Mouse (Mus musculus): ENCODE results near the gene Slc5a4a. TPM values are rescaled to one million over a fixed set of nuclear protein-coding genes. Genes with fewer than 3 reads are reported as not detected.

Gene Slc5a4a
- polyA plus RNA-seq (2012; rRNA removed) = 0.06 TPM in 2 replicates

GRCm38 (mm10) chr10:76147278-76147677 is at the start of gene Slc5a4a:
TSS of gene Slc5a4a (plus strand) at chr10:76147451.

GRCm38 (mm10) chr10:76110861-76111260 is 36.4 kb upstream of the Slc5a4a start, which contains the start of gene Slc5a4b:
TSS of gene Slc5a4b (minus strand) at chr10:76110961.

GRCm38 (mm10) chr10:76237341-76238225 is 90.3 kb downstream of the Slc5a4a start, which contains the start of gene Prmt2:
TSS of gene Prmt2 (minus strand) at chr10:76237865.

Other genes with a start within 250 kb of the Slc5a4a start
- gene Smarcb1, start 225.8 kb upstream of the Slc5a4a start, polyA plus RNA-seq (2012; rRNA removed) = 25.7 and 31.4 TPM in 2 replicates
- 47.5 and 59.7 TPM in 2 replicates for gene Chchd10, start 214.3 kb upstream of the Slc5a4a start, polyA plus RNA-seq (2012; rRNA removed)
- gene Mmp11, start 211.0 kb upstream of the Slc5a4a start, polyA plus RNA-seq (2012; rRNA removed) = 1.3 and 1.8 TPM in 2 replicates
- 20.8 and 25.9 TPM in 2 replicates for gene Gm867, start 206.8 kb upstream of the Slc5a4a start, polyA plus RNA-seq (2012; rRNA removed)
- 0.52 and 1.2 TPM in 2 replicates for gene Vpreb3, start 204.4 kb upstream of the Slc5a4a start, polyA plus RNA-seq (2012; rRNA removed)
- 0.03 and 0.05 TPM in 2 replicates for gene Gm5134, start 192.9 kb upstream of the Slc5a4a start, polyA plus RNA-seq (2012; rRNA removed)
- gene Zfp280b, start 114.8 kb upstream of the Slc5a4a start, polyA plus RNA-seq (2012; rRNA removed) = 7.5 and 8.2 TPM in 2 replicates
- 0.03 and 0.08 TPM in 2 replicates for gene Slc5a4b, start 36.5 kb upstream of the Slc5a4a start, polyA plus RNA-seq (2012; rRNA removed)
- 3.2 and 4.0 TPM in 2 replicates for gene Prmt2, start 90.4 kb downstream of the Slc5a4a start, polyA plus RNA-seq (2012; rRNA removed)
- 0.03 and 0.11 TPM in 2 replicates for gene S100b, start 106.4 kb downstream of the Slc5a4a start, polyA plus RNA-seq (2012; rRNA removed)
- gene Dip2a, start 197.8 kb downstream of the Slc5a4a start, polyA plus RNA-seq (2012; rRNA removed) = 1.8 TPM in 2 replicates

Data from liver, embryonic 14 days (tissue).